Mouse (Mus musculus): ENCODE results near the gene Dnajb3. TPM values are rescaled to one million over a fixed set of nuclear protein-coding genes. Genes with fewer than 3 reads are reported as not detected.

The Dnajb3 gene
- polyA plus RNA-seq (2015; fragmentation: Nextera tagmentation; extraction: Ambion mirVana) = 6.1 and 6.9 TPM in 2 replicates

- Histone ChIP-seq H3K36me3 (no peaks in the 10 kb centered on the region), H3K27me3 (no peaks in the 10 kb centered on the region), H3K27ac (no peak within 1 kb of the TSS), H3K9me3 (no peaks in the 10 kb centered on the region), H3K4me2 (peak within 1 kb of the TSS; percentile 92), H3K9ac (peak within 1 kb of the TSS; percentile 57), H3K4me1 (no peaks in the 10 kb centered on the region), H3K4me3 (peak within 1 kb of the TSS; percentile 52)
- 9% methylated on average over 52 of the region's 62 CpGs for WGBS
- ATAC-seq (ENCODE audit: borderline replicate concordance, extremely low read depth, low FRiP score, low TSS enrichment) = peak; percentile 98
Observed at GRCm38 (mm10) chr1:88205294-88205922, at the start of gene Dnajb3. Dnajb3 (minus strand) TSS chr1:88205782.

- Histone ChIP-seq H3K36me3 (peaks cover 4% of the 10 kb centered on the region; the same call in 1 of the 2 replicates), H3K9ac (no peak overlapping the region), H3K4me2 (no peak overlapping the region), H3K4me3 (no peak overlapping the region), H3K27ac (no peak overlapping the region), H3K27me3 (no peaks in the 10 kb centered on the region), H3K4me1 (no peaks in the 10 kb centered on the region), H3K9me3 (peaks cover 8% of the 10 kb centered on the region)
- 83% methylated on average over 12 of the region's 12 CpGs for WGBS
- ATAC-seq (ENCODE audit: borderline replicate concordance, extremely low read depth, low FRiP score, low TSS enrichment) = no peak
Observed at GRCm38 (mm10) chr1:88254793-88255465, 49.3 kb upstream of the Dnajb3 start.

GRCm38 (mm10) chr1:88253540-88253939 lies 48.0 kb upstream of the Dnajb3 start:
- WGBS = 69% methylated on average over 6 of the region's 6 CpGs

GRCm38 (mm10) chr1:88253106-88253505 lies 47.5 kb upstream of the Dnajb3 start:
- Histone ChIP-seq H3K36me3 (no peaks in the 10 kb centered on the region), H3K4me1 (no peaks in the 10 kb centered on the region), H3K27me3 (no peaks in the 10 kb centered on the region), H3K27ac (no peak overlapping the region), H3K4me3 (no peak overlapping the region), H3K9ac (no peak overlapping the region), H3K4me2 (no peak overlapping the region), H3K9me3 (peaks cover 19% of the 10 kb centered on the region)
- 72% methylated on average over 8 of the region's 8 CpGs for WGBS
- no peak for ATAC-seq (ENCODE audit: borderline replicate concordance, extremely low read depth, low FRiP score, low TSS enrichment)

More at GRCm38 (mm10) chr1:88253540-88253939, 48.0 kb upstream of the Dnajb3 start:
- Histone ChIP-seq H3K4me2 (no peak overlapping the region), H3K36me3 (no peaks in the 10 kb centered on the region), H3K27ac (no peak overlapping the region), H3K4me3 (no peak overlapping the region), H3K27me3 (no peaks in the 10 kb centered on the region), H3K9ac (no peak overlapping the region), H3K4me1 (no peaks in the 10 kb centered on the region), H3K9me3 (peaks cover 19% of the 10 kb centered on the region)
- no peak for ATAC-seq (ENCODE audit: borderline replicate concordance, extremely low read depth, low FRiP score, low TSS enrichment)

GRCm38 (mm10) chr1:88250023-88250422 lies 44.4 kb upstream of the Dnajb3 start:
- 78% methylated on average over 5 of the region's 5 CpGs for WGBS
- ATAC-seq (ENCODE audit: borderline replicate concordance, extremely low read depth, low FRiP score, low TSS enrichment) = no peak
- H3K4me2 ChIP-seq = no peak overlapping the region
- H3K27ac ChIP-seq = no peak overlapping the region
- no peak overlapping the region for H3K9ac ChIP-seq
- H3K36me3 ChIP-seq = no peaks in the 10 kb centered on the region
- no peaks in the 10 kb centered on the region for H3K4me1 ChIP-seq
- no peak overlapping the region for H3K4me3 ChIP-seq
- H3K9me3 ChIP-seq = peaks cover 19% of the 10 kb centered on the region
- H3K27me3 ChIP-seq = no peaks in the 10 kb centered on the region

- H3K36me3 ChIP-seq = no peaks in the 10 kb centered on the region
- H3K9me3 ChIP-seq = peaks cover 19% of the 10 kb centered on the region
- H3K27ac ChIP-seq = no peak overlapping the region
- no peak overlapping the region for H3K9ac ChIP-seq
- H3K4me1 ChIP-seq = no peaks in the 10 kb centered on the region
- H3K27me3 ChIP-seq = no peaks in the 10 kb centered on the region
- H3K4me2 ChIP-seq = no peak overlapping the region
- no peak for ATAC-seq (ENCODE audit: borderline replicate concordance, extremely low read depth, low FRiP score, low TSS enrichment)
- WGBS = 72% methylated on average over 7 of the region's 7 CpGs
- H3K4me3 ChIP-seq = no peak overlapping the region
Observed at GRCm38 (mm10) chr1:88249596-88249995, 44.0 kb upstream of the Dnajb3 start.

GRCm38 (mm10) chr1:88248658-88249057 lies 43.1 kb upstream of the Dnajb3 start:
- WGBS = 64% methylated on average over 4 of the region's 4 CpGs

GRCm38 (mm10) chr1:88247660-88248059 lies 42.1 kb upstream of the Dnajb3 start:
- Histone ChIP-seq H3K36me3 (no peaks in the 10 kb centered on the region), H3K4me2 (no peak overlapping the region), H3K27me3 (no peaks in the 10 kb centered on the region), H3K4me3 (no peak overlapping the region), H3K4me1 (no peaks in the 10 kb centered on the region), H3K27ac (no peak overlapping the region), H3K9ac (no peak overlapping the region), H3K9me3 (peaks cover 23% of the 10 kb centered on the region)
- 45% methylated on average over 2 of the region's 2 CpGs for WGBS
- ATAC-seq (ENCODE audit: borderline replicate concordance, extremely low read depth, low FRiP score, low TSS enrichment) = no peak

More at GRCm38 (mm10) chr1:88248658-88249057, 43.1 kb upstream of the Dnajb3 start:
- Histone ChIP-seq H3K27me3 (no peaks in the 10 kb centered on the region), H3K9me3 (peaks cover 19% of the 10 kb centered on the region), H3K4me3 (no peak overlapping the region), H3K36me3 (no peaks in the 10 kb centered on the region), H3K9ac (no peak overlapping the region), H3K4me2 (no peak overlapping the region), H3K27ac (no peak overlapping the region), H3K4me1 (no peaks in the 10 kb centered on the region)
- peak; percentile 4; the same call in 1 of the 2 replicates for ATAC-seq (ENCODE audit: borderline replicate concordance, extremely low read depth, low FRiP score, low TSS enrichment)

- no peak for ATAC-seq (ENCODE audit: borderline replicate concordance, extremely low read depth, low FRiP score, low TSS enrichment)
- Histone ChIP-seq H3K4me2 (no peak overlapping the region), H3K9me3 (peaks cover 25% of the 10 kb centered on the region), H3K27me3 (no peaks in the 10 kb centered on the region), H3K4me3 (no peak overlapping the region), H3K27ac (no peak overlapping the region), H3K9ac (no peak overlapping the region), H3K4me1 (no peaks in the 10 kb centered on the region), H3K36me3 (no peaks in the 10 kb centered on the region)
- 47% methylated on average over 6 of the region's 6 CpGs for WGBS
Observed at GRCm38 (mm10) chr1:88246386-88246785, 40.8 kb upstream of the Dnajb3 start.

GRCm38 (mm10) chr1:88245881-88246280 lies 40.3 kb upstream of the Dnajb3 start:
- H3K9me3 ChIP-seq = peaks cover 28% of the 10 kb centered on the region
- no peak overlapping the region for H3K4me3 ChIP-seq
- no peak overlapping the region for H3K27ac ChIP-seq
- no peak overlapping the region for H3K4me2 ChIP-seq
- no peaks in the 10 kb centered on the region for H3K36me3 ChIP-seq
- ATAC-seq (ENCODE audit: borderline replicate concordance, extremely low read depth, low FRiP score, low TSS enrichment) = no peak
- no peaks in the 10 kb centered on the region for H3K27me3 ChIP-seq
- no peaks in the 10 kb centered on the region for H3K4me1 ChIP-seq
- H3K9ac ChIP-seq = no peak overlapping the region
- WGBS = 74% methylated on average over 6 of the region's 6 CpGs

GRCm38 (mm10) chr1:88243861-88244260 lies 38.3 kb upstream of the Dnajb3 start:
- Histone ChIP-seq H3K9me3 (peaks cover 22% of the 10 kb centered on the region; the same call in 1 of the 2 replicates), H3K36me3 (no peaks in the 10 kb centered on the region), H3K4me1 (no peaks in the 10 kb centered on the region), H3K27me3 (no peaks in the 10 kb centered on the region), H3K9ac (no peak overlapping the region), H3K4me2 (no peak overlapping the region), H3K27ac (no peak overlapping the region), H3K4me3 (no peak overlapping the region)
- WGBS = 59% methylated on average over 5 of the region's 5 CpGs
- ATAC-seq (ENCODE audit: borderline replicate concordance, extremely low read depth, low FRiP score, low TSS enrichment) = no peak

GRCm38 (mm10) chr1:88240579-88240978 lies 35.0 kb upstream of the Dnajb3 start:
- H3K4me1 ChIP-seq = no peaks in the 10 kb centered on the region
- WGBS = 64% methylated on average over 4 of the region's 4 CpGs
- H3K27me3 ChIP-seq = no peaks in the 10 kb centered on the region
- no peak overlapping the region for H3K27ac ChIP-seq
- H3K36me3 ChIP-seq = no peaks in the 10 kb centered on the region
- H3K4me3 ChIP-seq = no peak overlapping the region
- H3K9me3 ChIP-seq = peaks cover 30% of the 10 kb centered on the region; the same call in 1 of the 2 replicates
- no peak overlapping the region for H3K9ac ChIP-seq
- no peak overlapping the region for H3K4me2 ChIP-seq
- ATAC-seq (ENCODE audit: borderline replicate concordance, extremely low read depth, low FRiP score, low TSS enrichment) = peak; percentile 8; the same call in 1 of the 2 replicates

Measured in lung, embryonic 15.5 days (tissue).